Mouse (Mus musculus): Measurements from ENCODE around the gene Wap.
A peak's percentile ranks its signal among the peaks of the same experiment; 100 is the strongest.

The Wap gene

DNA sequence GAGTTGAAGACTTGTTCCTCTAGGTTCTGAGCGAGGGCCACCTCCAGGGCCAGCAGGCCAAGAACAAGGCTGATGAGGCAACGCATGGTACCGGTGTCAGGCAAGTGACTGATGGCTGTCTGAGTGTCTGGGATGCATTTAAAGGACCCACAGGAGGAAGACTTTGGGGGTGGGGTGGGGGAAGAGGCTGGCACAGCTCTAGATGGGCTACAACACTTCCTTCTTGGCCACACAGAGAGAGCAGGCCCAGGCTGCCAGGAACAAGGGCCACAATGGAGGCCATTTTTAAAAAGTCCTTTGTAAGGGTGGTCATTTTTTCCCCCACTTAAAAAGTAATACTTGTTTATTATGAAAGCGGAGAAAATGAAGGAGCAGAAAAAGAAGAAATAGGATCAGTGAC lies at the start of gene Wap:
TSS of gene Wap (minus strand) at position 101 of the 400 bp plus-strand sequence.
- DNase-seq: no peak

DNA sequence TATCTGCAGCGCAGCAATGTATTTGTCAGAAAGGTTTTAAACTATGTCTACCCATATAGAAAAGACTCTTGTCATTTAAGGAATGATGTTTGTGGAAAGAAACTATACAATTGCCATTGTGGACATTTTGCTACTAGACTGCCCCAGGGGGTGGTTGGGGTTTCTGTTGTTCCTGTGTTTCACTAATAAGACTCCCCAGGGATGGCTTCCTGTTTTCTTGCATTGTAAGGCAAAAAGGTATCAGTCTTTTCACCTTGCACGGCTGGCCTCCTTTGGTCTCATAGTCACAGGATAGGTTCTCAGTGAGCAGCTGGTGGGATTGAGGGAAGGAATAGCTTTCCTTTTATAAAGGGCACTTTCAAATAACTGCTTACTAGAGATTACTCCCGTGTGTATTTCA lies 46.3 kb upstream of the Wap start:
- DNase-seq: no peak

DNA sequence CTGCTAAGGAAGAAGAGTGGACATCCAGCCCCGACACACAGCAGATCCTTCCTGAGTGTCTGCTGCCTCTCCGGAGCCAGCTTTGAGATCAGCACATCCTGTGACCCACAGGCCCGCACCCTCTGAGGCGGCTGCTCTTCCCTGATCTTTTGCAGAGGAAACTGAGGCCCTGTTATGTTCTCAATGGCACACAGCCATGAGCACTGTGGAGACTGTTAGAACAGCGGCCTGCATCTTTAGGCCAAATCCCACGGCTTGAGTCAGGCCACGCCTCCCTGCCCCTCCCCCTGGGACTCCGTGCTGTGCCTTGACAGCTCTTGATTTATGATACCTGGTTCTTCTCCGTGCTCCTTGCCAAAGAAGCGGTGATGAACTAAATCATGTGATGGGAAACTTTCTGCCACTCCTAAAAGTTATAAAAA lies 42.0 kb upstream of the Wap start:
- peak; percentile 53 to 60 for DNase-seq

DNA sequence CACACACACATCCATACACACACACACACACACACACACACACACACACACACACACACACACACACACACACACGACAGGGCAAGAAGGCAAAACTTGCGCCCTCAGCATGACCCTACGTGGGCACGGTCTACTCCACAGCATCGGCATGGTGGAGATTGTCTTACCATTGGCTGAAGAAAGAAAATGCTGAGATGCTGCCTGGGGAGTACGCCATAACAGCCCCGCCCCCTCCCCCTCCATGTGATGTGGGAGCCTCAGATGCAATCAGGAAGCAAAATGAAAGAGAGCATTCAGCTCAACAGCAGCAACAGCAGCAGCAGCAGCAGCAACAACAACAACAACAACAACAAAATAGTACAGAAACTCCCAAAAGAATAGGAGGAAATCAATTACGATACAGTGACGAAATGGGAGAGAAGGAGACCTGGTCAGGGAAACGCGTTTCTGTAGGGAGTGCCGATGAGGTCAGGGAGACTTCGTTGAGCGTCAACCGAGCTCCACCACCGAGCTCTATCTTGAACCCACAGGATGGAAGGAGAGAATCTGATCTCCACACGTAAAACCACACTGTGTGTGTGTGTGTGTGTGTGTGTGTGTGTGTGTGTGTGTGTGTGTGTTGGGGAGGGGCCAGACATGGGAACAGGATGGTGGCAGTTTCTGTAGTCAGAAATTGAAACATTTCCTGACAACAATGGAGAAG lies 41.4 kb upstream of the Wap start:
- DNase-seq: peak; percentile 63

DNA sequence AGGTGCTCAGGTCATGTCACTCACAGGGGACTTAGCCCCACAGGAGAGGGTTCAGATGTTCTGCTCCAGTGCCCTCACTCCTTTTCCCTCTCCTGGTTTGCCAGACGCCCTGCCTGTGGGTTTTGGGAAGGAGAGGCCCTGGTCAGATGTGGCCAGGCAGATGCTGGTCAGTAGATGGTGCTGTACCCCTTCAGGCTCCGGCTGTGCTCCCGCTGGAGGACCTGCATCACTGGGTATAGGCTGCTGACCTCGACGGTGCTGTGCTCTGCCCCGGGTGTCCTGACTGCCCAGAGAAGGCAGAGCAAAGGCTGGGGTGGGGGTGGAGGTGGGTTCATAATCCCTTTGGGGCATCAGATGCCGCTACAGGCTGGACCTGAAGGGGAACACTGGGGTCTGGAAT lies 39.1 kb upstream of the Wap start:
- no peak for DNase-seq

DNA sequence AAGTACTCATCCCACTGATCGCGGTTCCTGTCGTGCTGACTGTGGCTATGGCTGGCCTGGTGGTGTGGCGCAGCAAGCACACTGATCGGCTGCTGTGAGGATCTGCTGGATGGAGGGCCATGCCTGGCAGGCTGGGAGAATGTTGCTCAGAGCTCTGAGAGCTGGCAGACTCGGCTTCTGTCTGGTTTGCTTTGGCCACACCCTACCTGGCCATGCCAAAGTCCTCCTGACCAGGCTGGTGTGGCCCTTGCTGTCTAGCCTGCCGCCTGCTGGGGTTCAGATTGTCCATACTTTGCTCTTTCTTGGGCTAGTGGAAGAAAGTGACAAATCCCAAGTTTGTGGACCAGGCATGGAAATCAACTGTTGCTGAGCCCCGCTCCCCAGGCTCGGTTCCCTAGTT lies 38.2 kb upstream of the Wap start:
- DNase-seq: no peak

DNA sequence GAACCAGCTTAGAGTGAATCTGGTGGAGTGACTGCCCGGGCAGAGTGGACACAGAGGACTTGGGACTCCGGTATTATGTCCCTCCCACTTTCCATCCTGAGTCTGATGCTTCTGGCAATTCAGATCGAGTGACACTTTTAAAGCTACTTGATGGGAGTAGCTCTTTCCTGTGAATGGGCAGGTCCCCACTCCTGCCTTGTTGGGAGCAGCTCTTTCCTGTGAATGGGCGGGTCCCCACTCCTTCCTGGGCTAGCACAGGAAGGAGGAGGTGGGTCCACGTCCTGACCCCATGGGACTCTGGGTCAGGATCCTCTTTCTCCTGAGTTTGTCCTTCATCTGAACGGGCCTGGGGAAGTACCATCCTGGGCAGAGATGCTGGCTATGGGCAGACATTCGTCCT lies 37.0 kb upstream of the Wap start:
- DNase-seq: no peak

DNA sequence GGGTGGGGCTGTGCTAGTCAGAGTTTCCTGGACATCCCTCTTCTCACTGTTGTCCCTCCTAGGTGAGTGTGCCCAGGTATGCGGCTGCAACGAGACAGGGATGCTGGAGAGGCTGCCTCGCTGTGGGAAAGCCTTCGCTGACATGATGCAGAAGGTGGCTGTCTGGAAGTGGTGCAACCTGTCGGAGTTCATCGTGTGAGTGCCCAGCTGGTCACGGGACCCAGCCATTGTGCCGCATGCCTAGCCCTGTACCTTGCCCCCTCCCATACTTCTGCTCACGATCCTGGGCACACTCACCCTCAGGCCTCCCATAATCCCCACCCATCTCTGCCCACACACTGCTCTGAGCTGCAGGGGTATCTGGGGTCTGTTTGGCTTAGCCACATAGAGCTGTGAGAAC lies 36.3 kb upstream of the Wap start:
- no peak for DNase-seq

DNA sequence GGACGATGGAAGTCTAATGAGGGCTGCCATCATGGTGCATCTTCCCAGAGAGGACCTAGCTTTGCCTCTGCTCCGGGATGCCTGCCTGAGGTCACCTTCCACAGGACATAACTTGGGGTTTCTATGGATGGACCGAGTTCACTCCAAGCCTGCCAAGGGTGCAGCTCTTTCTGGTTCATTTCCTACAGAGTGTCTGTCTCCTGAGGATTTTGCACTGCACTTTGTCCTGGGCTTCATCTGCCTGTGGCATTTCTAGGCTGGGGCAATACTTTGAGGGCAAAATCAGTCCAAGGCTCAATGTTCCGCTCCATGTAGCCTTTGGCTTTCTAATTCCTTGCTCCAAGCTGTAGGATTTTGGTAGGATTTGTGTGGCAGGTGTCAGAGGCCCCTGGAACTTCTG lies 32.4 kb upstream of the Wap start:
- DNase-seq: no peak

DNA sequence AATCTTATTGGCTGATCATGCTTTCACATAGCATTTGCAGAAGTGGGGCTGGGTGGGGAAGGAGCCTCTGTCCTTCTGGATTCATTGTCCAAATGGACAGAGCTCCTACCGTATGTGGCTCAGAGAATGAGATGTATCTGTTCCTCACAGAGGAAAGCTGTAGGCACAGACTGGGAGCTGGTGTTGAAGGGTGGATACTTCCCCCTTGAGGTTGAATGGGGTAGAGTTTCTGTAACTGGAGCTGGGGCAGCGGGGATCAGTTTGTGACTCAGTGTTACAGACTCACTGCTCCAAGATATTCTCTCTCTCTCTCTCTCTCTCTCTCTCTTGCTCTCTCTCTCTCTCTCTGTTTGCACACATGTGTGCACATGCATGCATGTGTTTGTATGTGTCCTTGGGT lies 31.6 kb upstream of the Wap start:
- no peak for DNase-seq

DNA sequence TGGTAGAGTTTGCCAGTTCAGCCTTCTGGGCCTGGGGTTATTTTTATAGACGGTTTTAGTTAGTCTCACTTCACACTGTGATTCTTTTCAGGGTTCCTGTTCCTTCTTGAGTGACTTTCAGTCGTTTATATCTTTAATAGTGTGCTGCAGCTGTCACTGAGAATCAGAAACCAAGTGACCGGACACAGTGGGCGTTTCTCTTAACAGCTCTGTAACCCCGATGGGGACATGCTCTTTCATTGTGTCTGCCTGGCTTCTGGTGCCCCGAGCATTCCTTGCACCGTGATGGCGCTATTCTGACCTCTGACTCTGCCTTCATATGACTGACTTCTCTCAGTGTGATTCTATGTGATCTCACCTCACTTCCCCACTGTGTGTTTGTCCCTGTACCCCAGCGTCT lies 30.6 kb upstream of the Wap start:
- no peak for DNase-seq

DNA sequence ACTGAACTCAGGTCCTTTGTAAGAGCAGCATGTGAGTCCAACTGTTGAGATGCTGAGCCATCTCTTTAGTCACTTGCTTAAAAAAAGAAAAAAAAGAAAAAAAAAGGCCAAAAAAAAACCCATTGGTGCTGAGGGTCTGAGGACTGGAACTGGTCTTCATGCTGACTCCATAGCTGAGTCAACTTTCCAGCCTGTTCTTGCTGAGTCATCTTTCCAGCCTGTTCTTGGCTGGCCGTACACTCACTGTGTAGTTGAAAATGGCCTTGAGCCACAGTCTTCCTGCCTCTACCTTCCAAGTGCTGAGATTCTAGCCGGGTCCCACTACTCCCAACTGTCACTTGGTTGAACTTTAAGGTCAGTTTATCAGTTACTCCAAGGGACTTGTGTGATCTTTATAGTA lies 28.2 kb upstream of the Wap start:
- no peak for DNase-seq

GRCm38 (mm10) chr11:6661206-6661605 lies 22.8 kb upstream of the Wap start:
- no peak for DNase-seq

GRCm38 (mm10) chr11:6658271-6658670 lies 19.8 kb upstream of the Wap start, which contains the start of gene Ramp3:
Gene Ramp3, plus strand, starts transcription at chr11:6658521.
- peak; percentile 54 to 60 for DNase-seq

DNA sequence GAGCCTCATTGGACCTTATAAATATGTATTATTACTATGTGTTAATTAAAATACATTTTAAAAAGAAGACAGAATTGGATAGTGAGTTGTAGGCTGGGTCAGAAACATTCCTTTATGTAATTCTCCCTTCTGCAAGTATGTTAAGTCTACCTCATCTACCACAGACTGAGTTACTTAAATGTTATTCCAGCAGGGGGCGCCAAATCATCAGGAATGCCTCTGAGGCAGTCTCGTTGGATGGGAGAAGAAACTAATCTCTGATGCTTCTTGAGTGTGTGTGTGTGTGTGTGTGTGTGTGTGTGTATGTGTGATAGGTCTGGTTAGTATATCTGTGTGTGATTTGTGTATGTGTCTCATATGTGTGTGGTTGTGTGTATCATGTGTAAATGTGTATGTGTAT lies 16.5 kb upstream of the Wap start:
- DNase-seq: peak; percentile 65 to 71

GRCm38 (mm10) chr11:6652978-6653377 lies 14.5 kb upstream of the Wap start:
- peak in 1 of 2 experiments; percentile 23 for DNase-seq

DNA sequence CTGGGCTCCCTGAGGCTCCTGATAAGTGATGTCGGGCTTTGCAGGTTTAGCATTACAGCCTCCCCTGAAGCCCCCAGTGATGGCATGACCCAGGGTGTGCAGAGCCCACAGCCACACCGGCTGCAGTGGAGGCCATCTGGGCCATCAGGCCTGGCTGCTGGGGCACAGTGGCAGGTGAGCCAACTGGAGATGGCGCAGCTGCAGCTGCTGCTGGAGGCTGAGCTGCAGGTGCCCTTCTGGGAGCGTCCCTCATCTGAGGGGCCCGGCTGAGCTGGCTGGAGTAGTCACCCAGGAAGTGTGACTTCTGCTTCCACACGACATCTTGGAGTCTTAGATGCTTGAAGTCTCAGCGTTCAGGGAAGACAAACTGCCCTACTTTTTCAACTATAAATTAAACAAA lies 12.1 kb upstream of the Wap start:
- DNase-seq: peak; percentile 52 to 77

- DNase-seq: no peak
Measured at GRCm38 (mm10) chr11:6647831-6648724, 9.6 kb upstream of the Wap start.

GRCm38 (mm10) chr11:6644566-6644965 lies 6.1 kb upstream of the Wap start:
- no peak for DNase-seq

DNA sequence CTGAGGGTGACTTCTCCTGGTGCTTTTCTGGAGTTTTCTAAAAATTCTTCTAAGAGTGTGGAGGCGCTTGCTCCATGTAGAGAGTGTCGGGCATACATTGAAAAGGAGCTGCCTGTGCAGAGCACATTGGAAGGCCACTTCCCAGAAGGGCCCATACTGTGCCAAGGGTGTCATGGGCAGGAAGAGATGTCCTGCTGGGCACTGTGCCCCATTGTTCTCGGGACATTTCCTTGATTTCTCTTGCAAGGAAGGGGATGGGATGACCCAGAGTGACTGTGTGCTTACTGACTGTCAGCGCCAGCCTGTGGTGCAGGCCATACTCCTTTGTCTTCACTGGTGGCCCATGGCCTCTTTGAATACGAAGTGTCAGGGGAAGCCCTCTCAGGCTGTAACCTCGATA lies 635 bp upstream of the Wap start:
- no peak for DNase-seq

DNA sequence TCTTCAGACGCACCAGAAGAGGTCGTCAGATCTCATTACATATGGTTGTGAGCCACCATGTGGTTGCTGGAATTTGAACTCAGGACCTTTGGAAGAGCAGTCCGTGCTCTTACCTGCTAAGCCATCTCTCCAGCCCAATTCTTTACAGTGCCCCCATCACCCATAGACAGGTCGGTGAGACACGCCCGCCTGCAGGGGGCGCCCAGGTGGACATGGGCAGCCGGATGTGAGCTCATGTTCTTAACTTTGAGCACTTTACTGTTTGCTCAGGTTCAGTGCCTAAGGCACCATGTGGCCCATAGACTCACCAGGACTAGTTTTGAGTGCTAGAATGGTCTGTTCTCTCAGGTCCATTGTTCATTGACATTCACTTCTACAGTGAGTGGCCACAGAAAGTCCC lies 2.3 kb downstream of the Wap start:
- peak; percentile 37 for DNase-seq

DNA sequence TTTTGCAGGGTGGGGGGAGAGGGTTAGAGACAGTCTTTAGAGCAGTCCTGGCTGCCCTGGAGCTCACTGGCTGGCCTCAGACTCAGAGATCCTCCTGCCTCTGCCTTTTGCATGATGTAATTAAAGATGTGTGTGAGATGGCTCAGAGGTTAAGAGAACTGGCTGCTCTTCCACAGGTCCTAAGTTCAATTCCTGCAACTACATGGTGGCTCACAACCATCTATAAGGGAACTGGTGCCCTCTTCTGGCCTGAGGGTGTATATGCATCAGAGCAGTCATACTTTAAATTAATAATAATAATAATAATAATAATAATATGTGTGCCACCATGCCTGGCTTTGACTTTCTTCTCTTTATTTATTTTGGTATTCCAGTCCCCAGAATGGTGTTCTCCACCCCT lies 8.8 kb downstream of the Wap start:
- DNase-seq: peak in 1 of 2 experiments; percentile 34

- peak; percentile 67 for DNase-seq
Measured at GRCm38 (mm10) chr11:6628568-6628967, 9.9 kb downstream of the Wap start.

GRCm38 (mm10) chr11:6627731-6628130 lies 10.7 kb downstream of the Wap start:
- DNase-seq: peak; percentile 30 to 43
